Mouse (Mus musculus): ENCODE data around the gene Pth1r.
A peak's percentile ranks its signal among the peaks of the same experiment; 100 is the strongest.

The Pth1r gene

GRCm38 (mm10) chr9:110716775-110717174, 30.2 kb downstream of the Pth1r start:
- DNase-seq (ENCODE audit: low spot score), result no peak

DNA sequence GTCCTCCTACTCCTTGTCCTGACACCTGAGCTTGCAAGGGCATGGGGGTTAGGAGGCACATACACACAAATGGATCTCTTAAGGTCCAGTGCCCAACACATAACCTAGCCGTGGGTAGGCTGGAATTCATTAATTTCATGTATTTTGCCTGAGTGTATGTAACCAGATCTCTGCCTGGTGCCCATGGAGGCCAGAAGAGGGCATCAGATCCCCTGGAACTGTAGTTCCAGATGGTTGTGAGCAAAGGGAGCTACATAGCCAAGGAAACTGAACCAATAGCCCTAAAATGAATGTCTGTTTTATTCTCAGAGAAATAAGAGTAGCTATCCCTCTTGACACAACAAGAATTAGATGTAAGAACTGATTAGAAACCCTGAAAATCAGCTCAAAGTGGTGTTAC, 31.5 kb downstream of the Pth1r start:
- no peak for DNase-seq (ENCODE audit: low spot score)

DNA sequence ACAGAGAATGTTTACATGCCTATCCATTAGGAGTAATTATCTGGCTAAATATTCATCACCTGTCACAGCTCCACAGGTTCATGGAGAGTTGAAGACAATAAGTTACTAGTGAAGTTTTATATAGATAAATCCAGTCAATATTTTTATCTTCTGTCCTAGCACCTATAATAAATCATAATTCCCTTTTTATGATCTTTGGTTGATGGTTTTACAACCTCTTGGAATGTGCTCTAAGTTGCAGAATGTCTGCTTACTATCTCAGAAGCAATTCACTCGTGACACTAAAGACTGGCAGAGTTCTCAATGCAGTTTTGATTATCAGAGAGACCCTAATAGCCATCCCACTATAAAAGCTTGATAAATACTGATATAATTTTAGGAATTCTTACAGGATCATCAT, 33.6 kb downstream of the Pth1r start:
- DNase-seq (ENCODE audit: low spot score), result no peak

- no peak for DNase-seq (ENCODE audit: low spot score)
Measured at GRCm38 (mm10) chr9:110712545-110712944, 34.4 kb downstream of the Pth1r start.

DNA sequence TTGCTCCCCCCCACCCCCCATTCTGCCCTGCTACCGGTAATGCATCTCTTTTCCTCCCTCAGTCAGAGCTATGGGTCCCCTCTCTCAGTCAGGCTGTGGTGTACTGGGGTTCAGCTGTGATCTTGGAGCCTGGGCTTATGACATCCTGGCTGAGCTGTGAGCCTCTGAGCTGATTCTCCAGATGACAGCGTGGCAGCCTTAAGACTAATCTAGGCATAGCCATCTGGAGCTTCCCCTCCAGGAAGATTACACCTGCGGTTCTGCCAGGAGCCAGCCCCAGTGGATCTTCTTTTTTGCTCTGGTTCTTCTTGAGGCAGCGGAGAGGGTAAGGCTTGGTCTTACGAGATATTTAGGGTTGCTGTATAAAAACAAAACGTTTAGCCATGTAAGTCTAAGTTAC, 34.9 kb downstream of the Pth1r start:
- DNase-seq (ENCODE audit: low spot score), result no peak

GRCm38 (mm10) chr9:110711532-110711931, 35.4 kb downstream of the Pth1r start:
- DNase-seq (ENCODE audit: low spot score), result no peak

DNA sequence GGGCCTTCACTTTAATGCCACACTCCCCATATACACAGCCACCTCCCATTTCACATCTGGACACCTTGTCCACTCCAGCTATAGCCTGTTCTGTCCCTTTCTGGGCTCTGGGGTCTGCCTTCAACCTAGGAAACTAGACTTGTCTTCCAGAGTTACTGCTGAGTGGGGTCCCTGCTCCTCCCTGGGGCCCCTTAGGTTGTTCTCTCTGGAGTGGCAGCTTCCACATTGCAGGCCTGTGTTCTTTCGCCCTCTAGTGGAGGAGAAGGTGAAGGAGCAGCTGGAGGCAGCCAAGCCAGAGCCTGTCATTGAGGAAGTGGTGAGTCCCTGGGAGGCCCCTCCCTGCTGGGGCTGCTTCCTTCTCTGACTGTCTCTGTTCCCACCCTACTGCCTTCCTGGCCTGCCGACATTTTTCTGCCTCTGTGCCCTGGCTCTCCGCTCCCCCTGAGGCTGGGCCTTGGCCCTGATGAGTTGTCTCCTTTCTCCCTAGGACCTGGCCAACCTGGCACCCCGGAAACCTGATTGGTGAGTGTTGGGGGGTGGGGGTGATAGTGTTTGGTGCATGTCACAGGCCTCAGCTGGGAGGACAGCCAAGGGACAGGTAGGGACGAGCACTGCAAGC, 37.2 kb downstream of the Pth1r start:
- DNase-seq (ENCODE audit: low spot score), result peak; percentile 54

- no peak for DNase-seq (ENCODE audit: low spot score)
Measured at GRCm38 (mm10) chr9:110706784-110707183, 40.2 kb downstream of the Pth1r start.

GRCm38 (mm10) chr9:110703951-110704350, 43.0 kb downstream of the Pth1r start:
- no peak for DNase-seq (ENCODE audit: low spot score)

DNA sequence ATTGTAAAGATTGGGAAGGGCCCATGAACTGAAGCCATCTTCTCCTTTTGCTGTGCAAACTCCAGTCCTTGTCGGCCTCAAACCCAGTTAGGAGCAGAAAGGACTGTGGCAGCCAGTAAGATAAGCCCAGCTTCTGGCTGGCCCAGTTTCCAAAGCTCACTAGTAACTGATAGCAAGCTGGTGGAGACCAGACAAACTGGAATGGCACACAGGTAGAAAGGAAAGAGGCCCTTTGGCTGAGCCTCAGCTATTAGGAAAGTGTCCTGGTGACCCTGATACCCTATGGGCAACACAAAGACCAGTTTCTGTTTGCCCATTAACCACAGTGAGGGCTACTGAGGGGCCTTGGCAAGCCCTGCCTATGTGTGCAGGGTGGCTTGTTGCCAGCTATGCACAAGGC, 44.1 kb downstream of the Pth1r start:
- no peak for DNase-seq (ENCODE audit: low spot score)

DNA sequence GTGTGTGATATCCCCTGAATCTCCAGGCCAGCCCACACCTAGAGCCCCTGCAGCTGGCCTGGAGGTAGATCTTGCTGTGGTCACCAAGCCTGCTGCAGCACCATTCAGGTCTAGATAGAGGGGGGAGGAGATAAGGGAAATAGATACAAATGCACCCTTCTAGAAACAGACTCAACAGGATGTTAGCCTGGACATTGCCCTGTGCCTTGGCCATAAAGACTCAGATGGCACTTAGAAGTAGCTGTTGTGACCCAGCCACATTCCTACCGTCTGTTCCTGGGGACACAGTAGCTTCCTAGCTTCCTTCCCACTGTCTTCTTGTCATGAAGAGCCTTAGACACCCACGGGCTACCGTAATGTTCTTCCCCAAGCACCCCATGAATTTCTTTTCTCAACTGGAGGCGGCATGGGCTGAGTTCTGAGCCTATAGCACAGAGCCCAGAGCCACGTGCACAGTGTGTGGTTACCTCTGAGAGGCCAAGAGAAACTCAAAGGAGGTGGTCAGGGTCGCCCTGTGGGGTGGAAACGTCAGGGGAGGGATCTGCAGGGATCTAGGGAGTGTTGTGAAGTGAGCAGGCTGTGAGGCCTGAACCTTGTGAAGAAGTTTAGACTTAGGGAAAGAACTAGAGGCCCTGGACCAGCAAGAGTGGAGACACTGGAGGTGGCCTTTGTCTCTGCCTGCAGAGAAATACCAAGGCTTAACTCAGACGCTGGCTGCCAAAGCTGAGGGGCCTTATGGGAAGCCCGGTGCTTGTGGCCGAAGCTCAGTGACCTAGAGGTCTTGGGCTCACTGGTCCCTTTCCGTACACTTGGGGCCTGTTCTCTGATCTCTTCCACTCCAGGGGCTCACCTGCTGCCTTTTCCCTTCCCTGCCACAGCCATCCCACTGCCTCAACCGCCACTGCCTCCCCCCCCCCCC, 45.6 kb downstream of the Pth1r start:
- DNase-seq (ENCODE audit: low spot score), result no peak

DNA sequence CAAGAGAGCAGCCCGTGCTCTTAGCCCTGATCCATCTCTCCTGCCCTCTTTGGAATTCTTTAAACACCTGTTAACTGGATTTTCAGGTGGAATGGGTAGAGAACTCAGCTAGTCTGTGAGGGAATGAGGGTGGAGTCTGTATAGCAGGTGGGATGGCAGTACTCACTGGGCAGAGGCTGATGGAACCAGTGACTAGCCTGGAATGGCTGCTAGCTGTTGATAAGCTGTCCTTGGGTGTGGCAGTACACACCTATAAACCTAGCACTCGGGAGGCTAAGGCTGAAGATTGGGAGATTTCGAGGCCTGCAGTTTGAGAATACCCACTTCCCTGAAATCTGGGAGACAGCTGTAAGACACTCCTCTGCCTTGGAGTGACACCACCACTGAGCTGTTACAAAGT, 47.4 kb downstream of the Pth1r start:
- DNase-seq (ENCODE audit: low spot score), result no peak

GRCm38 (mm10) chr9:110697465-110697864, 49.5 kb downstream of the Pth1r start:
- DNase-seq (ENCODE audit: low spot score), result no peak

GRCm38 (mm10) chr9:110696427-110696826, 50.5 kb downstream of the Pth1r start:
- no peak for DNase-seq (ENCODE audit: low spot score)

- DNase-seq (ENCODE audit: low spot score), result no peak
Measured at GRCm38 (mm10) chr9:110695165-110695755, 51.7 kb downstream of the Pth1r start.

- no peak for DNase-seq (ENCODE audit: low spot score)
Measured at GRCm38 (mm10) chr9:110689261-110689779, 57.6 kb downstream of the Pth1r start.

DNA sequence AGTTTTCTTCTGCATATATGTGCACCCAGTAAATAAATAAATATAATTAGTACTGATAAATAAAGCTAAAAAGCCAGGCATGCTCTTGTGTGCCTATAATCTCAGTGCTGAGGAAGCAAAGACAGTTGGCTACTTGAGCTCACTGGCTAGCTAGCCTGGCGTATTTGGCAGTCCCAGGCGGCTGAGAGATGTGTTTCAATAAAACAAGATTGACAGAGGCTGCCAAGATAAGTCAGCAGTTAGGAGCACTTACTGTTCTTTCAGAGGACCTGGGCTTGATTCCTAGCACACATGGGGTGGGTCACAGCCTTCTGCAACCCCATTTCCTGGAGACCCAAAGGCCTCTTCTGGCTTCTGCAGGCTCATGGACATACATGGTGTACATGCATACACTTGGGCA, 59.1 kb downstream of the Pth1r start:
- no peak for DNase-seq (ENCODE audit: low spot score)

DNA sequence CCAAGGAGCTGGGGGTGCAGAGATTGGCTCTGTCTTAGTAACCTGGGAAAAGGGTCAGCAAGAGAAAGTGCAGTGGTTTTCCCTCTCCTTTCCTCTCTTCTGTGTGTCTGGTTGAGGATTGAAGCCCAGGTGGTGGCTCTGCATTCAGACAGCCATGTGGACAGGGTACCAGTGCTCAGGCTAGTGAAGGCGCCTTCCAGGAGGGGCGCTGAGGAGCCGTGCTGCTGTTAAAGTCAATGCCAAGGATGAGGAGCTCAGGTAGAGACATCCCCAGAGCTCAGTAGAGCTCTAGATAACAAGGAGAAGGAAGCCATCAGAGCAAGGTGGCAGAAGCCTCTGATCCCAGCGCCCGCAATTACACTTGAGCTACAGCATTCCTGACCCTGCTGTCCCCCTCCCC, 59.9 kb downstream of the Pth1r start:
- no peak for DNase-seq (ENCODE audit: low spot score)

GRCm38 (mm10) chr9:110686472-110686871, 60.5 kb downstream of the Pth1r start:
- no peak for DNase-seq (ENCODE audit: low spot score)

GRCm38 (mm10) chr9:110685591-110685990, 61.4 kb downstream of the Pth1r start:
- no peak for DNase-seq (ENCODE audit: low spot score)

DNA sequence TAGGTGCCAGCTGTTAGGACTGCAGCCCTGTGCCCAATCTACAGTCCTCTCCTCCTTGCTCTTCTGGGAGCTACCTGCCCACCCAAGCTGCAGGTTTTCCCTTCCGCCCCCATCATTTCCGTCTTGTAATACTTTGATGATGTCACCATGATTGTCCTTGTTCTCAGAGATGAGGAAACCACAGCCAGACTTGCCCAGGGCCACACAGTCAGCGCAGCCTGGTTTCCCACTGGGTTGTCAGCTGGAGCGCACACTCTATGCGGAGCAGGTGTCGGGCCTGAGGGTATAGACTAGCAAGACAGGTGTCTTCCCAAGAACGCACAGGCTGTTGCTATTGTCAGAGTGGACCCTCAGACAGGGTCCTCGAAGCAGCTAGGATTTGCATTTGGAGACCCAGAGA, 61.8 kb downstream of the Pth1r start:
- DNase-seq (ENCODE audit: low spot score), result no peak

- peak; percentile 78 for DNase-seq (ENCODE audit: low spot score)
Measured at GRCm38 (mm10) chr9:110684100-110684831, 62.7 kb downstream of the Pth1r start.
